16 mouse cellular contexts compared by ENCODE assay signal in genomic region chr3:135987171-135987570, GRCm38 (mm10).
"Had no signal": no experiment of that assay in that cellular context is flagged by ENCODE, and none has a peak within 500 bp of the region (broad histone marks: within the 10 kb centered on the region; RNA-seq: fewer than 3 reads in every experiment).

No protein-coding gene starts in this region.

- H3K4me2 ChIP-seq: neural tube, embryonic 13.5 days; neural tube, embryonic 15.5 days; stomach, embryonic 15.5 days had no signal

- H3K4me3 ChIP-seq: neural tube, embryonic 13.5 days; neural tube, embryonic 15.5 days; stomach, embryonic 15.5 days had no signal

- H3K27ac ChIP-seq: neural tube, embryonic 13.5 days; neural tube, embryonic 15.5 days; stomach, embryonic 15.5 days; stomach, postnatal 0 days had no signal

- DNase-seq: retina, postnatal 1 day; right cerebral cortex, adult 18-20 months; right cerebral cortex, postnatal 14 days; right cerebral cortex, postnatal 25 days; right cerebral cortex, postnatal 4 days; spleen, adult 18-20 months; thymus, adult 18-20 months; thymus, adult 2 months; thymus, postnatal 14 days; thymus, postnatal 25 days; thymus, postnatal 36 days; thymus, postnatal 4 days had no signal

- H3K9ac ChIP-seq: neural tube, embryonic 13.5 days; neural tube, embryonic 15.5 days; stomach, embryonic 15.5 days had no signal

- H3K36me3 ChIP-seq: neural tube, embryonic 13.5 days; neural tube, embryonic 15.5 days; stomach, embryonic 15.5 days had no signal

- H3K27me3 ChIP-seq: neural tube, embryonic 13.5 days; neural tube, embryonic 15.5 days; stomach, embryonic 15.5 days had no signal

- H3K9me3 ChIP-seq: neural tube, embryonic 13.5 days; neural tube, embryonic 15.5 days; stomach, embryonic 15.5 days had no signal
